Mouse (Mus musculus): ENCODE measurements around the gene Cmtm5.

DNA sequence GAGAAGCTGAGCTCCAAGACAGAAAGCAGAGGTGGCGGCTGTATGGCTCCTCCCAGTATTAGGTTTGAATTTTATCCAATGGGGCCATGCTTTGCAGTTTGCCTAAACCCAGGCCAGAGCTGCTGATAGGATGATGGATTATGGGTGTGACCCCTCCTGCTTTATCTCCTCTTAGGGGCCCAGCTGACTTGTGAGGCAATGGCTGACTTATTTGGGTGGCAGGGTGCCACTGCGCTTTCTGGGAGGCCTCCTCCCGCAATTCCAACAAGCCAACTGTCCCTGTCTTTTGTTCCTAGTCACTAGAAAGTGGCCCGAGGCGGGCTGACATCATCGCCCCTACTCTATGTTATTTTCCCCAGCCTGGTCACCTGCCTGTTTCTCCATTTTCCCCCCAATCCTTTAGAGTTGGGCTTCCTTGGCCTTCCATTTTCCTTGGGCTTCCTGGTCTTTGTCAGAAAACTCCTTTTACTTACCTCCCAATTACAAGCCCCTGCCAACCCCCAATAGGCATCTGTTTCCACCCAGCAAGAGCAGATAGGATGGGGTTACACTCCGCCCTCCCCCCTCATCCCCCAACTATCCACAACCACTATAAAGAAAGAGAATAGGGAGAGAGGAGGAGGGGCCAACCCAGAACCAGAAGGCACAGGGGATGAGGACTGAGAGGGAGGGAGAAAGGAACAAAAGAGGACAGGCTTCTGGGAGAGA is 11.3 kb upstream of the Cmtm5 start:
- TF ChIP-seq CTCF (IDR thresholded peaks at IDR 0.05; ENCODE audit: control insufficient read depth, insufficient read depth, insufficient read length) (no peak), MAX (IDR thresholded peaks at IDR 0.05) (no peak), MYOD1 (IDR thresholded peaks at IDR 0.05; ENCODE audit: control insufficient read depth, insufficient read length, low read depth) (no peak)

Data from C2C12 (cell line).